Mouse (Mus musculus) brain, embryonic 14.5 days (tissue): ENCODE measurements around the gene Ccdc180.

Source experiments
- CTCF ChIP-seq: fragments of 200-500 bp; IDR thresholded peaks from 2 replicates; pipeline ENCODE4 v1.5.1; 2012; ENCODE audit warnings: inconsistent platforms, mild to moderate bottlenecking, moderate library complexity, borderline replicate concordance; ENCODE audit not compliant: insufficient read depth, insufficient read length; ENCODE audit errors: extremely low read depth
- POLR2A ChIP-seq: fragments of 200-500 bp; IDR thresholded peaks from 2 replicates; pipeline ENCODE4 v1.6.1; 2012; ENCODE audit warnings: mild to moderate bottlenecking, inconsistent platforms, borderline replicate concordance; ENCODE audit not compliant: poor library complexity, insufficient read depth, insufficient read length, severe bottlenecking; ENCODE audit errors: extremely low read depth

- TF ChIP-seq CTCF (no peak), POLR2A (no peak)
Observed at GRCm38 (mm10) chr4:45911876-45912275, 21.8 kb downstream of the Ccdc180 start.
